Mouse (Mus musculus): ENCODE data around the gene Syvn1. TPM values are rescaled to one million over a fixed set of nuclear protein-coding genes. Genes with fewer than 3 reads are reported as not detected.
A peak's percentile ranks its signal among the peaks of the same experiment; 100 is the strongest.

Syvn1 gene
- polyA plus RNA-seq, 1 experiment from 2014 or later, result 39.8 TPM

GRCm38 (mm10) chr19:6076564-6077393 lies 30.4 kb downstream of the Syvn1 start, which contains the start of gene Vps51:
Gene Vps51 (minus strand): TSS chr19:6077231.
- H3K4me1 ChIP-seq (replicated peaks), result peaks cover 20% of the 10 kb centered on the region
- peak within 1 kb of the TSS; percentile 82 for H3K4me3 ChIP-seq
- H3K36me3 ChIP-seq, result peaks cover 26% of the 10 kb centered on the region
- peak within 1 kb of the TSS; percentile 89 for H3K27ac ChIP-seq (replicated peaks)
- H3K9ac ChIP-seq, result peak within 1 kb of the TSS; percentile 72
- H3K4me2 ChIP-seq, result peak within 1 kb of the TSS; percentile 90
- WGBS, result under 1% methylated on average over 33 of the region's 33 CpGs
- no peaks in the 10 kb centered on the region for H3K27me3 ChIP-seq
- no peaks in the 10 kb centered on the region for H3K9me3 ChIP-seq
- ATAC-seq (ENCODE audit: low FRiP score, low read depth), result peak; percentile 90

- Histone ChIP-seq H3K27me3 (no peaks in the 10 kb centered on the region), H3K27ac (replicated peaks) (no peak within 1 kb of the TSS), H3K4me3 (no peak within 1 kb of the TSS), H3K36me3 (peaks cover 30% of the 10 kb centered on the region), H3K9me3 (no peaks in the 10 kb centered on the region), H3K4me1 (replicated peaks) (peaks cover 35% of the 10 kb centered on the region), H3K4me2 (no peak within 1 kb of the TSS), H3K9ac (no peak within 1 kb of the TSS)
- ATAC-seq (ENCODE audit: low FRiP score, low read depth), result no peak
- 93% methylated on average over 12 of the region's 12 CpGs for WGBS
Observed at GRCm38 (mm10) chr19:6079983-6080480, 33.7 kb downstream of the Syvn1 start, which contains the start of gene Tmem262. Gene Tmem262 (plus strand): TSS chr19:6080033.

- WGBS, result 91% methylated on average over 9 of the region's 9 CpGs
- H3K27me3 ChIP-seq, result no peaks in the 10 kb centered on the region
- H3K9ac ChIP-seq, result no peak within 1 kb of the TSS
- no peak within 1 kb of the TSS for H3K27ac ChIP-seq (replicated peaks)
- peaks cover 30% of the 10 kb centered on the region for H3K4me1 ChIP-seq (replicated peaks)
- ATAC-seq (ENCODE audit: low FRiP score, low read depth), result no peak
- no peaks in the 10 kb centered on the region for H3K9me3 ChIP-seq
- peaks cover 30% of the 10 kb centered on the region for H3K36me3 ChIP-seq
- H3K4me2 ChIP-seq, result no peak within 1 kb of the TSS
- H3K4me3 ChIP-seq, result no peak within 1 kb of the TSS
Observed at GRCm38 (mm10) chr19:6082156-6082555, 35.8 kb downstream of the Syvn1 start, which contains the start of gene Gm28374. Gene Gm28374 (minus strand): TSS chr19:6082256.

GRCm38 (mm10) chr19:6084478-6085248 lies 38.3 kb downstream of the Syvn1 start, which contains the start of the genes Zfpl1 and Cdca5:
Gene Zfpl1 (minus strand): TSS chr19:6084956.
Gene Cdca5 (plus strand): TSS chr19:6084983.
- H3K9me3 ChIP-seq, result no peaks in the 10 kb centered on the region
- peak within 1 kb of the TSS; percentile 71 for H3K9ac ChIP-seq
- no peaks in the 10 kb centered on the region for H3K27me3 ChIP-seq
- ATAC-seq (ENCODE audit: low FRiP score, low read depth), result peak; percentile 91
- H3K36me3 ChIP-seq, result peaks cover 28% of the 10 kb centered on the region
- peaks cover 23% of the 10 kb centered on the region for H3K4me1 ChIP-seq (replicated peaks)
- peak within 1 kb of the TSS; percentile 56 for H3K27ac ChIP-seq (replicated peaks)
- H3K4me2 ChIP-seq, result peak within 1 kb of the TSS; percentile 81
- peak within 1 kb of the TSS; percentile 60 for H3K4me3 ChIP-seq
- under 1% methylated on average over 58 of the region's 58 CpGs for WGBS

- ATAC-seq (ENCODE audit: low FRiP score, low read depth), result peak; percentile 56; the same call in 1 of the 2 replicates
- H3K4me1 ChIP-seq (replicated peaks), result peaks cover 23% of the 10 kb centered on the region
- H3K9me3 ChIP-seq, result no peaks in the 10 kb centered on the region
- H3K9ac ChIP-seq, result no peak overlapping the region
- 2% methylated on average over 17 of the region's 17 CpGs for WGBS
- H3K27me3 ChIP-seq, result no peaks in the 10 kb centered on the region
- H3K27ac ChIP-seq (replicated peaks), result no peak overlapping the region
- peak overlapping the region; percentile 81 for H3K4me2 ChIP-seq
- H3K36me3 ChIP-seq, result peaks cover 20% of the 10 kb centered on the region
- peak overlapping the region; percentile 60 for H3K4me3 ChIP-seq
Observed at GRCm38 (mm10) chr19:6085417-6085879, 39.1 kb downstream of the Syvn1 start.

GRCm38 (mm10) chr19:6088841-6089240 lies 42.5 kb downstream of the Syvn1 start:
- H3K27ac ChIP-seq (replicated peaks), result no peak overlapping the region
- H3K36me3 ChIP-seq, result no peaks in the 10 kb centered on the region
- 91% methylated on average over 13 of the region's 13 CpGs for WGBS
- no peaks in the 10 kb centered on the region for H3K27me3 ChIP-seq
- ATAC-seq (ENCODE audit: low FRiP score, low read depth), result no peak
- no peaks in the 10 kb centered on the region for H3K9me3 ChIP-seq
- peaks cover 14% of the 10 kb centered on the region for H3K4me1 ChIP-seq (replicated peaks)
- no peak overlapping the region for H3K4me2 ChIP-seq
- H3K4me3 ChIP-seq, result no peak overlapping the region
- H3K9ac ChIP-seq, result no peak overlapping the region

GRCm38 (mm10) chr19:6094119-6094518 lies 47.7 kb downstream of the Syvn1 start, which contains the start of gene AC131692.1:
Gene AC131692.1 (plus strand): TSS chr19:6094419.
- WGBS, result 92% methylated on average over 7 of the region's 7 CpGs
- no peak within 1 kb of the TSS for H3K4me3 ChIP-seq

GRCm38 (mm10) chr19:6097847-6098246 lies 51.5 kb downstream of the Syvn1 start:
- H3K4me3 ChIP-seq, result no peak overlapping the region
- no peak overlapping the region for H3K27ac ChIP-seq (replicated peaks)
- no peak overlapping the region for H3K9ac ChIP-seq
- no peaks in the 10 kb centered on the region for H3K36me3 ChIP-seq
- ATAC-seq (ENCODE audit: low FRiP score, low read depth), result no peak
- no peak overlapping the region for H3K4me2 ChIP-seq
- H3K9me3 ChIP-seq, result no peaks in the 10 kb centered on the region
- H3K4me1 ChIP-seq (replicated peaks), result no peaks in the 10 kb centered on the region
- no peaks in the 10 kb centered on the region for H3K27me3 ChIP-seq
- WGBS, result 85% methylated on average over 3 of the region's 3 CpGs

More at GRCm38 (mm10) chr19:6094119-6094518, 47.7 kb downstream of the Syvn1 start, which contains the start of gene AC131692.1:
- Histone ChIP-seq H3K9me3 (no peaks in the 10 kb centered on the region), H3K36me3 (no peaks in the 10 kb centered on the region), H3K27ac (replicated peaks) (no peak within 1 kb of the TSS), H3K4me1 (replicated peaks) (no peaks in the 10 kb centered on the region), H3K9ac (no peak within 1 kb of the TSS), H3K27me3 (no peaks in the 10 kb centered on the region), H3K4me2 (no peak within 1 kb of the TSS)
- no peak for ATAC-seq (ENCODE audit: low FRiP score, low read depth)

- Histone ChIP-seq H3K4me3 (no peak overlapping the region), H3K4me1 (replicated peaks) (no peaks in the 10 kb centered on the region), H3K36me3 (no peaks in the 10 kb centered on the region), H3K9me3 (no peaks in the 10 kb centered on the region), H3K27ac (replicated peaks) (no peak overlapping the region), H3K4me2 (no peak overlapping the region), H3K27me3 (no peaks in the 10 kb centered on the region), H3K9ac (no peak overlapping the region)
- 61% methylated on average over 6 of the region's 6 CpGs for WGBS
- ATAC-seq (ENCODE audit: low FRiP score, low read depth), result no peak
Observed at GRCm38 (mm10) chr19:6101186-6101585, 54.8 kb downstream of the Syvn1 start.

- no peak overlapping the region for H3K4me2 ChIP-seq
- H3K36me3 ChIP-seq, result no peaks in the 10 kb centered on the region
- H3K9me3 ChIP-seq, result no peaks in the 10 kb centered on the region
- H3K4me3 ChIP-seq, result no peak overlapping the region
- no peaks in the 10 kb centered on the region for H3K4me1 ChIP-seq (replicated peaks)
- 75% methylated on average over 6 of the region's 6 CpGs for WGBS
- no peak overlapping the region for H3K9ac ChIP-seq
- H3K27me3 ChIP-seq, result no peaks in the 10 kb centered on the region
- ATAC-seq (ENCODE audit: low FRiP score, low read depth), result no peak
- H3K27ac ChIP-seq (replicated peaks), result no peak overlapping the region
Observed at GRCm38 (mm10) chr19:6102169-6102853, 55.9 kb downstream of the Syvn1 start.

Data from hindbrain, embryonic 15.5 days (tissue).